Mouse (Mus musculus): ENCODE results near the gene Zfp408.

- TF ChIP-seq GATA1 (IDR thresholded peaks at IDR 0.05; ENCODE audit: borderline replicate concordance, low read length) (no peak), FLI1 (IDR thresholded peaks at IDR 0.05; ENCODE audit: low read length) (no peak)
Measured at GRCm38 (mm10) chr2:91633334-91633977, 16.1 kb downstream of the Zfp408 start.
